Mouse (Mus musculus) midbrain, embryonic 14.5 days (tissue): Measurements from ENCODE around the gene Gm3625. TPM values are rescaled to one million over a fixed set of nuclear protein-coding genes. Genes with fewer than 3 reads are reported as not detected.

Experiments used
- ATAC-seq: fragments of 200-750 bp; cut with Nextera tagmentation; 2 replicates; pipeline ENCODE4 v1.8.0; 2017; ENCODE audit warnings: moderate number of reproducible peaks, moderate library complexity; ENCODE audit not compliant: low FRiP score, low TSS enrichment
- DNase-seq: peaks from one replicate; pipeline ENCODE4 v3.0.0-alpha.2; 2015
- H3K27ac ChIP-seq: fragments of 300-500 bp; sonication (generic); replicated peaks from 2 replicates; pipeline ENCODE4 v1.5.1; 2014; ENCODE audit warnings: mild to moderate bottlenecking, low read depth, low read length, moderate library complexity
- H3K27me3 ChIP-seq: fragments of 300-500 bp; sonication (generic); 2 replicates; pipeline ENCODE4 v1.6.1; 2014; ENCODE audit warnings: low read length, control low read depth, mixed read lengths; ENCODE audit not compliant: control insufficient read depth, insufficient read depth
- H3K36me3 ChIP-seq: fragments of 300-500 bp; sonication (generic); 2 replicates; pipeline ENCODE4 v1.6.1; 2014; ENCODE audit warnings: low read length, control low read depth; ENCODE audit not compliant: control insufficient read depth, insufficient read depth
- H3K4me1 ChIP-seq: fragments of 300-500 bp; sonication (generic); 2 replicates; pipeline ENCODE4 v1.6.1; 2014; ENCODE audit warnings: mild to moderate bottlenecking, antibody characterized with exemption, low read length, control low read depth; ENCODE audit not compliant: control insufficient read depth, insufficient read depth
- H3K4me2 ChIP-seq: fragments of 300-500 bp; sonication (generic); 2 replicates; pipeline ENCODE4 v1.6.1; 2014; ENCODE audit warnings: mild to moderate bottlenecking, low read length, moderate library complexity
- H3K4me3 ChIP-seq: fragments of 300-500 bp; sonication (generic); replicated peaks from 2 replicates; pipeline ENCODE4 v1.5.1; 2014; ENCODE audit warnings: low read depth, low read length
- H3K9ac ChIP-seq: fragments of 300-500 bp; sonication (generic); replicated peaks from 2 replicates; pipeline ENCODE4 v1.6.1; 2014; ENCODE audit warnings: mild to moderate bottlenecking, low read length, moderate library complexity
- H3K9me3 ChIP-seq: fragments of 300-500 bp; sonication (generic); 2 replicates; pipeline ENCODE4 v1.6.1; 2016; ENCODE audit warnings: low read length, control low read depth, mixed read lengths; ENCODE audit not compliant: control insufficient read depth
- WGBS: fragments of 180-500 bp; shearing (Covaris S2); extraction: QIAGEN DNeasy Blood & Tissue Kit; methylation state at CpG from one replicate; pipeline ENCODE4 v1.1.7; 2014; 5-methylcytosine and 5-hydroxymethylcytosine counted together
- polyA plus RNA-seq: library from polyadenylated mRNA; unstranded; fragments of >200 nt; fragmentation: Nextera tagmentation; extraction: Ambion mirVana; gene quantifications from 2 replicates; pipeline ENCODE4 v1.2.1, GENCODE M21; 2014

Gene Gm3625
- polyA plus RNA-seq, 1 experiment from 2014 or later: not detected

- Histone ChIP-seq H3K27ac (no peak overlapping the region), H3K27me3 (no peaks in the 10 kb centered on the region), H3K9ac (no peak overlapping the region), H3K36me3 (no peaks in the 10 kb centered on the region), H3K4me1 (peaks cover 4% of the 10 kb centered on the region; the same call in 1 of the 2 replicates), H3K9me3 (no peaks in the 10 kb centered on the region), H3K4me3 (no peak overlapping the region), H3K4me2 (no peak overlapping the region)
- WGBS: 77% methylated on average over 5 of the region's 5 CpGs
- DNase-seq (no peak), ATAC-seq (no peak)
Observed at GRCm38 (mm10) chr12:4546491-4546890, 46.2 kb downstream of the Gm3625 start.

GRCm38 (mm10) chr12:4545425-4545824, 47.3 kb downstream of the Gm3625 start:
- no peak overlapping the region for H3K27ac ChIP-seq
- peaks cover 4% of the 10 kb centered on the region; the same call in 1 of the 2 replicates for H3K4me1 ChIP-seq
- H3K4me3 ChIP-seq: no peak overlapping the region
- no peaks in the 10 kb centered on the region for H3K36me3 ChIP-seq
- no peak for ATAC-seq
- no peak overlapping the region for H3K4me2 ChIP-seq
- no peaks in the 10 kb centered on the region for H3K9me3 ChIP-seq
- no peaks in the 10 kb centered on the region for H3K27me3 ChIP-seq
- DNase-seq: no peak
- no peak overlapping the region for H3K9ac ChIP-seq

GRCm38 (mm10) chr12:4544400-4544919, 48.3 kb downstream of the Gm3625 start:
- 92% methylated on average over 5 of the region's 5 CpGs for WGBS
- Histone ChIP-seq H3K9ac (no peak overlapping the region), H3K9me3 (no peaks in the 10 kb centered on the region), H3K4me3 (no peak overlapping the region), H3K27ac (no peak overlapping the region), H3K36me3 (no peaks in the 10 kb centered on the region), H3K4me1 (peaks cover 4% of the 10 kb centered on the region; the same call in 1 of the 2 replicates), H3K4me2 (no peak overlapping the region), H3K27me3 (no peaks in the 10 kb centered on the region)
- ATAC-seq (no peak), DNase-seq (no peak)

Other genes with a start within 250 kb of the Gm3625 start
- 13.9 and 19.4 TPM in 2 replicates for gene Ncoa1, start 115.7 kb downstream of the Gm3625 start, polyA plus RNA-seq
- 19.9 and 21.2 TPM in 2 replicates for gene Itsn2, start 289 bp downstream of the Gm3625 start, polyA plus RNA-seq
- gene Fam228a, start 145.5 kb upstream of the Gm3625 start, polyA plus RNA-seq: 0.37 and 0.74 TPM in 2 replicates
- gene Pfn4, start 176.1 kb upstream of the Gm3625 start, polyA plus RNA-seq: 13.4 and 16.6 TPM in 2 replicates
- 7.2 and 7.6 TPM in 2 replicates for gene Fam228b, start 176.3 kb upstream of the Gm3625 start, polyA plus RNA-seq
- 345 and 373 TPM in 2 replicates for gene Sf3b6, start 224.6 kb upstream of the Gm3625 start, polyA plus RNA-seq
- gene Fkbp1b, start 248.7 kb upstream of the Gm3625 start, polyA plus RNA-seq: 30.7 and 39.0 TPM in 2 replicates